Mouse (Mus musculus) brain, embryonic 14.5 days (tissue): ENCODE results near the gene Arid4b. TPM values are rescaled to one million over a fixed set of nuclear protein-coding genes. Genes with fewer than 3 reads are reported as not detected.
"Not testable (repeated sequence)": the region's sequence is repeated elsewhere in the genome, so short reads cannot be mapped to it uniquely, and the experiment has no call there.

Experiments used
- DNase-seq: peaks from one replicate; pipeline ENCODE4 v3.0.0-alpha.2; 2011; ENCODE audit warnings: low read depth
- CTCF ChIP-seq: fragments of 200-500 bp; IDR thresholded peaks from 2 replicates; pipeline ENCODE4 v1.5.1; 2012; ENCODE audit warnings: inconsistent platforms, mild to moderate bottlenecking, moderate library complexity, borderline replicate concordance; ENCODE audit not compliant: insufficient read depth, insufficient read length; ENCODE audit errors: extremely low read depth
- POLR2A ChIP-seq: fragments of 200-500 bp; IDR thresholded peaks from 2 replicates; pipeline ENCODE4 v1.6.1; 2012; ENCODE audit warnings: mild to moderate bottlenecking, inconsistent platforms, borderline replicate concordance; ENCODE audit not compliant: poor library complexity, insufficient read depth, insufficient read length, severe bottlenecking; ENCODE audit errors: extremely low read depth
- polyA plus RNA-seq: library from polyadenylated mRNA; depleted of rRNA; stranded (reverse); fragments of >200 nt; gene quantifications from 2 replicates; pipeline ENCODE4 v1.2.3, GENCODE M21; 2012; rRNA removed

Arid4b gene
- polyA plus RNA-seq, result 27.1 and 32.2 TPM in 2 replicates

GRCm38 (mm10) chr13:14063013-14063941 lies at the start of gene Arid4b, which contains the start of gene Ggps1:
Arid4b (plus strand) TSS chr13:14063232.
Ggps1 (minus strand) TSS chr13:14063488.
- TF ChIP-seq POLR2A (peak; percentile 92), CTCF (no peak)
- DNase-seq, result peak; percentile 100

DNA sequence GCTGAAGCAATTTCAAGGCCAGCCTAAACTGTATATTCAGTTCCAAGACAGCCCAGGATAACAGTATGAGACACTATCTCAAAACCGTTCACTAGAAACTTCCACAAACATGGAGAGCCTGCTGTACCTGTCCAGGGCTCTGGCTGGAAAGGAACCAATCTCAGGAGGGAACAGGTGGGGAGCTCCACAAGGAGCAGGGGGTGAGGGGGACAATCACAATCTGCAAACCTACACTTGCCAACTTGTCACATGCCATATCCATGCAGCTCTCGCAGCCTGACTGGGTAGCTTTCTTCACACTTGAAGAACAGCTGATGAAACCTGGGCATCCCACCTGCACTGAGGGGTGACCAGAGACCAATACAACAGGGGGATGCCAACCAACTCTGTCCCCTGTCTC lies 49.0 kb upstream of the Arid4b start:
- no peak for TF ChIP-seq CTCF
- no peak for TF ChIP-seq POLR2A
- no peak for DNase-seq

DNA sequence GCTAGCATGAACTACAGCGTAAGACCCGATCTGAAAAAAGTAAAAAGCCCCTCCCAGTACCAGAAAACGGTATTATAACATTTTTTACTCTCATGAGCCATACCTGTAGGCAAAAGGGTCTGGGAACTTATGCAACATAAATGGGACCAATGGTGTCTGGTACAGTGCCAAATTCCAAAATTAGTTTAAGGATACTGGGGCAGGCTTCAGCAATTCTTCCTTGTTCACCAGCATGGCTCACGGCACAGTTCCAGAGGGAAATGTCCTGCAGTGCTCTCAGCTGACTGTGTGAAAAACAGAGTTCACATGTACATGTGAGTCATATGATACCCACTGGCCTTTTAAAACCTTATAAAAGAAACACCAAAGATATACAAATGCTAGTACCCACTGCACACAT lies 48.5 kb upstream of the Arid4b start:
- TF ChIP-seq POLR2A (no peak), CTCF (no peak)
- no peak for DNase-seq

- no peak for TF ChIP-seq POLR2A
- no peak for TF ChIP-seq CTCF
- no peak for DNase-seq
Measured at GRCm38 (mm10) chr13:14015609-14016008, 47.4 kb upstream of the Arid4b start.

DNA sequence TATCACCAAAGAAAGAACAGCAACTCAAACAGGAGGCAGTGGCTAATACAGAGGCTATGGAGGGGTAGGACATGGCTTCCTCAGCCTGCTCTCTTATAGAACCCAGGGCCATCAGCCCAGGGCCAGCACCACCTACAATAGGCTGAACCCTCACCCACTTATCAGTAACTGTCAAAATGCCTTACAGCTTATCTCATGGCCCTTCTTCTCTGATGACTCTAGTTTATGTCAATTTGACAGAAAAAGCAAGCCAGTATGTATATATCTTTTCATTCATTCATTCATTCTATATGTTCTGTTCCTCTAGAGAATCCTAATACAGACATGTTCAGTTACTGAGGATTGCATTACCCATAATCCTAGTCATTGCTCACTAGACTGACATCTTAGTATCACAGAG lies 44.7 kb upstream of the Arid4b start:
- DNase-seq, result no peak
- TF ChIP-seq POLR2A (no peak), CTCF (no peak)

- TF ChIP-seq CTCF, result no peak
- no peak for TF ChIP-seq POLR2A
- DNase-seq, result no peak
Measured at GRCm38 (mm10) chr13:14018852-14019251, 44.2 kb upstream of the Arid4b start.

GRCm38 (mm10) chr13:14021417-14021816 lies 41.6 kb upstream of the Arid4b start:
- not testable (repeated sequence) for DNase-seq

GRCm38 (mm10) chr13:14025554-14025953 lies 37.5 kb upstream of the Arid4b start:
- no peak for DNase-seq
- TF ChIP-seq POLR2A (no peak), CTCF (no peak)

- DNase-seq, result no peak
- no peak for TF ChIP-seq POLR2A
- no peak for TF ChIP-seq CTCF
Measured at GRCm38 (mm10) chr13:14026154-14026820, 36.7 kb upstream of the Arid4b start.

- TF ChIP-seq CTCF, result no peak
- TF ChIP-seq POLR2A, result no peak
- DNase-seq, result no peak
Measured at GRCm38 (mm10) chr13:14033309-14034072, 29.5 kb upstream of the Arid4b start.

GRCm38 (mm10) chr13:14034073-14034348 lies 29.0 kb upstream of the Arid4b start:
- TF ChIP-seq CTCF, result no peak
- no peak for TF ChIP-seq POLR2A
- no peak for DNase-seq

GRCm38 (mm10) chr13:14035352-14035751 lies 27.7 kb upstream of the Arid4b start:
- DNase-seq, result not testable (repeated sequence)
